Mouse (Mus musculus): ENCODE results near the gene Gm12248.

DNA sequence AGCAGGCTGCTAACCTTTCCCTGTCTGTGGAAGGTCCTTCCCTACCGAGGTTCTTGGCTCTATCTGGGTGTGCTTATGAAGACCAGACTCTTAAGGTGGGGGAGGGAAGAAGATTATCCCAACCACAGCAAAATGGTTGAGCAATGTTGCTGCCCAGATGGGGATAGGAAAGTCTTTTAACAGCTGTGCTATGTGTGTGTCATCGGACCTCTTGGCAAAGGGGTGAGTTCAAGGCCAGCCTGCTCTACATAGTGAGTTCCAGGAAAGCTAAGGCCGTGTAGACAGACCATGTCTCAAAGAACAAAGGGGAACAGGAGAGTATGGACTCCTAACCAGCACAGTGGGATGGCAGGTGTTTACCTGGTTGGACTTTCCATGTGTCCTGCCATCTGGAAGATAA lies 20.0 kb downstream of the Gm12248 start:
- TF ChIP-seq GATA1 (IDR thresholded peaks at IDR 0.05; ENCODE audit: borderline replicate concordance, low read length) (no peak), FLI1 (IDR thresholded peaks at IDR 0.05; ENCODE audit: low read length) (no peak)
